Comparison of ENCODE assay signal across 32 mouse cellular contexts in the genomic region with DNA sequence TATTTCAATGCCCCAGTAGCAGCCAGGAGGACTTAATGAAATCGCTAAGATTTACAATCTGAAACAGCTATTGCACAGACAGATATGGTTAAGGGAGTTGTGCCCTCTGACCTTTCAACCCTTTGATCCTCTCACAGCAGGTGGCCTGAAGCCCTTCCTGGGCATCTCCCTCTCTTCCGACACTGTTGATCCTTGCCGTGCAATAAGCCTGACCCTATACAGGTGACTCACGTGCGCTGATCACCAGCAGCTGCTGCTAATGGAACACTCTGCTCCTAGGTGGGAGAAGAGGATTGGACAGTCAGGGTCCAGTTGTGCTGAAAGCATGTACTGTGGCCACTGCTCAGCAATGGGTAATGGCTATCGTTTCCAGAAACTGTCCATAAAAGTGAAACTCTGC.
DNase-seq lines count a peak whose midpoint lies in the region; ATAC-seq lines count a peak whose summit lies in the region.
"Had no signal": no experiment of that assay in that cellular context is flagged by ENCODE, and none has a peak within 500 bp of the region (broad histone marks: within the 10 kb centered on the region; RNA-seq: fewer than 3 reads in every experiment).

No protein-coding gene starts in this region.

- H3K9me3 ChIP-seq in neural tube, embryonic 15.5 days (replicated peaks): no peaks in the 10 kb centered on the region
- H3K9me3 ChIP-seq in limb, embryonic 10.5 days (replicated peaks): no peaks in the 10 kb centered on the region
- H3K9me3 ChIP-seq in forebrain, embryonic 14.5 days (replicated peaks; ENCODE audit: control insufficient read depth, low read length): no peaks in the 10 kb centered on the region
- H3K9me3 ChIP-seq: embryonic facial prominence, embryonic 10.5 days; embryonic facial prominence, embryonic 15.5 days; forebrain, embryonic 12.5 days; hindbrain, embryonic 13.5 days; limb, embryonic 15.5 days; liver, embryonic 13.5 days; stomach, embryonic 15.5 days had no signal

- H3K36me3 ChIP-seq in neural tube, embryonic 15.5 days: no peaks in the 10 kb centered on the region
- H3K36me3 ChIP-seq in limb, embryonic 10.5 days: no peaks in the 10 kb centered on the region
- no peaks in the 10 kb centered on the region for H3K36me3 ChIP-seq in forebrain, embryonic 14.5 days (ENCODE audit: control insufficient read depth, insufficient read depth, low read length)
- H3K36me3 ChIP-seq: embryonic facial prominence, embryonic 10.5 days; embryonic facial prominence, embryonic 15.5 days; forebrain, embryonic 12.5 days; hindbrain, embryonic 13.5 days; limb, embryonic 15.5 days; liver, embryonic 13.5 days; stomach, embryonic 15.5 days had no signal

- peak; percentile 53 for DNase-seq in heart, adult 11 months
- no peak for DNase-seq in heart, postnatal 4 days
- peak; percentile 32 for DNase-seq in neural tube, embryonic 10.5 days (ENCODE audit: extremely low spot score, low spot score)
- peak; percentile 80 for DNase-seq in limb, embryonic 10.5 days (ENCODE audit: low spot score)
- no peak for DNase-seq in forebrain, embryonic 14.5 days (ENCODE audit: low spot score)
- DNase-seq in thymus, postnatal 0 days (ENCODE audit: low spot score): no peak
- DNase-seq: adrenal gland, postnatal 10 days; cerebellum, adult 8-10 months; cerebellum, postnatal 25 days; gastrocnemius, postnatal 25 days; heart, adult 18-20 months; heart, postnatal 36 days; kidney, postnatal 25 days; liver, embryonic 13.5 days; lung, adult 18-20 months; midbrain, embryonic 14.5 days; right cerebral cortex, postnatal 25 days; thymus, postnatal 14 days had no signal

- H3K4me3 ChIP-seq in neural tube, embryonic 15.5 days (replicated peaks): no peak overlapping the region
- 0 out of 2 replicates have a peak overlapping the region, but pooled peaks have one; percentile 1 for H3K4me3 ChIP-seq in limb, embryonic 10.5 days
- H3K4me3 ChIP-seq in forebrain, embryonic 14.5 days (ENCODE audit: low read depth, low read length): no peak overlapping the region
- H3K4me3 ChIP-seq: embryonic facial prominence, embryonic 10.5 days; embryonic facial prominence, embryonic 15.5 days; forebrain, embryonic 12.5 days; hindbrain, embryonic 13.5 days; layer of hippocampus, adult 2 months; left cerebral cortex, adult 2 months; limb, embryonic 15.5 days; liver, embryonic 13.5 days; stomach, embryonic 15.5 days had no signal

- 50% methylated on average over 6 of the region's 6 CpGs for WGBS in neural tube, embryonic 15.5 days
- WGBS in limb, embryonic 10.5 days: 14% methylated on average over 6 of the region's 6 CpGs
- 67% methylated on average over 6 of the region's 6 CpGs for WGBS in forebrain, embryonic 14.5 days

- H3K27ac ChIP-seq in neural tube, embryonic 15.5 days (replicated peaks): no peak overlapping the region
- no peak overlapping the region for H3K27ac ChIP-seq in limb, embryonic 10.5 days
- no peak overlapping the region for H3K27ac ChIP-seq in forebrain, embryonic 14.5 days (ENCODE audit: low read depth, low read length)
- H3K27ac ChIP-seq: embryonic facial prominence, embryonic 10.5 days; embryonic facial prominence, embryonic 15.5 days; forebrain, embryonic 12.5 days; hindbrain, embryonic 13.5 days; layer of hippocampus, adult 2 months; left cerebral cortex, adult 2 months; limb, embryonic 15.5 days; liver, embryonic 13.5 days; macrophage; stomach, embryonic 15.5 days had no signal

- no peaks in the 10 kb centered on the region; the same call in 1 of the 2 replicates for H3K4me1 ChIP-seq in neural tube, embryonic 15.5 days
- H3K4me1 ChIP-seq in limb, embryonic 10.5 days: peaks cover 57% of the 10 kb centered on the region
- H3K4me1 ChIP-seq in forebrain, embryonic 14.5 days (ENCODE audit: control insufficient read depth, insufficient read depth, low read length): 0 out of 2 replicates have a peak, but pooled peaks cover 5% of the 10 kb centered on the region
- H3K4me1 ChIP-seq: limb, embryonic 15.5 days; liver, embryonic 13.5 days; stomach, embryonic 15.5 days had no signal

- no peaks in the 10 kb centered on the region for H3K27me3 ChIP-seq in neural tube, embryonic 15.5 days (replicated peaks)
- H3K27me3 ChIP-seq in limb, embryonic 10.5 days (ENCODE audit: low read depth, poor library complexity, severe bottlenecking): peaks cover 30% of the 10 kb centered on the region; the same call in 1 of the 2 replicates
- no peaks in the 10 kb centered on the region for H3K27me3 ChIP-seq in forebrain, embryonic 14.5 days (replicated peaks; ENCODE audit: control insufficient read depth, insufficient read depth, low read length)
- H3K27me3 ChIP-seq: embryonic facial prominence, embryonic 15.5 days; forebrain, embryonic 12.5 days; hindbrain, embryonic 13.5 days; limb, embryonic 15.5 days; liver, embryonic 13.5 days; Patski; stomach, embryonic 15.5 days had no signal

- H3K4me2 ChIP-seq in neural tube, embryonic 15.5 days: no peak overlapping the region
- no peak overlapping the region for H3K4me2 ChIP-seq in forebrain, embryonic 14.5 days (ENCODE audit: low read length)
- H3K4me2 ChIP-seq: embryonic facial prominence, embryonic 15.5 days; forebrain, embryonic 12.5 days; heart, embryonic 11.5 days; hindbrain, embryonic 13.5 days; limb, embryonic 15.5 days; liver, embryonic 13.5 days; stomach, embryonic 15.5 days had no signal

- H3K9ac ChIP-seq in neural tube, embryonic 15.5 days (replicated peaks): no peak overlapping the region
- H3K9ac ChIP-seq in forebrain, embryonic 14.5 days (ENCODE audit: low read length): no peak overlapping the region
- H3K9ac ChIP-seq: embryonic facial prominence, embryonic 15.5 days; forebrain, embryonic 12.5 days; hindbrain, embryonic 13.5 days; limb, embryonic 15.5 days; liver, embryonic 13.5 days; stomach, embryonic 15.5 days had no signal

- ATAC-seq in neural tube, embryonic 15.5 days (ENCODE audit: low FRiP score): no peak
- no peak for ATAC-seq in forebrain, embryonic 14.5 days
- ATAC-seq: intestine, postnatal 0 days; lung, postnatal 0 days; Patski had no signal

Comparison
In these comparisons a context has a peak if more than half of its experiments do, and no peak if none do; other contexts are left out.
1. DNase-seq: peak in heart, adult 11 months (single experiment), neural tube, embryonic 10.5 days (single experiment) and limb, embryonic 10.5 days (single experiment); none in heart, postnatal 4 days (single experiment), forebrain, embryonic 14.5 days (single experiment) and thymus, postnatal 0 days (single experiment).